Mouse (Mus musculus) intestine, embryonic 14.5 days (tissue): ENCODE data around the gene Crtap. TPM values are rescaled to one million over a fixed set of nuclear protein-coding genes. Genes with fewer than 3 reads are reported as not detected.
A peak's percentile ranks its signal among the peaks of the same experiment; 100 is the strongest.

Source experiments
- ATAC-seq: fragments of 200-750 bp; cut with Nextera tagmentation; replicated peaks from 2 replicates; pipeline ENCODE4 v1.8.0; 2017; ENCODE audit warnings: low read depth, moderate number of reproducible peaks, moderate TSS enrichment, moderate library complexity; ENCODE audit not compliant: low FRiP score, low TSS enrichment
- DNase-seq: peaks from one replicate; pipeline ENCODE4 v3.0.0-alpha.2; 2018; ENCODE audit warnings: low spot score
- H3K27ac ChIP-seq: fragments of 300-500 bp; sonication (generic); 2 replicates; pipeline ENCODE4 v1.5.1; 2014; ENCODE audit warnings: low read depth, mild to moderate bottlenecking, control low read depth
- H3K27me3 ChIP-seq: fragments of 300-500 bp; sonication (generic); replicated peaks from 2 replicates; pipeline ENCODE4 v1.6.1; 2014; ENCODE audit warnings: low read length, control low read depth; ENCODE audit not compliant: control insufficient read depth, insufficient read depth
- H3K36me3 ChIP-seq: fragments of 300-500 bp; sonication (generic); 2 replicates; pipeline ENCODE4 v1.6.1; 2014; ENCODE audit warnings: low read length, control low read depth; ENCODE audit not compliant: control insufficient read depth, insufficient read depth
- H3K4me1 ChIP-seq: fragments of 300-500 bp; sonication (generic); replicated peaks from 2 replicates; pipeline ENCODE4 v1.6.1; 2014; ENCODE audit warnings: low read length, control low read depth, mixed read lengths; ENCODE audit not compliant: control insufficient read depth, insufficient read depth
- H3K4me2 ChIP-seq: fragments of 300-500 bp; sonication (generic); 2 replicates; pipeline ENCODE4 v1.6.1; 2014; ENCODE audit warnings: low read length
- H3K4me3 ChIP-seq: fragments of 300-500 bp; sonication (generic); 2 replicates; pipeline ENCODE4 v1.5.1; 2014; ENCODE audit warnings: low read depth, low read length, control low read depth, mixed read lengths
- H3K9ac ChIP-seq: fragments of 300-500 bp; sonication (generic); 2 replicates; pipeline ENCODE4 v1.6.1; 2014; ENCODE audit warnings: mild to moderate bottlenecking, low read length
- H3K9me3 ChIP-seq: fragments of 300-500 bp; sonication (generic); 2 replicates; pipeline ENCODE4 v1.6.1; 2016; ENCODE audit warnings: low read length, control low read depth; ENCODE audit not compliant: control insufficient read depth
- WGBS: fragments of 180-500 bp; shearing (Covaris S2); extraction: QIAGEN DNeasy Blood & Tissue Kit; methylation state at CpG from one replicate; pipeline ENCODE4 v1.1.7; 2014; 5-methylcytosine and 5-hydroxymethylcytosine counted together
- polyA plus RNA-seq: library from polyadenylated mRNA; unstranded; fragments of >200 nt; fragmentation: Nextera tagmentation; extraction: Ambion mirVana; gene quantifications from 2 replicates; pipeline ENCODE4 v1.2.1, GENCODE M21; 2014

Gene Crtap
- polyA plus RNA-seq, result 124 and 126 TPM in 2 replicates

DNA sequence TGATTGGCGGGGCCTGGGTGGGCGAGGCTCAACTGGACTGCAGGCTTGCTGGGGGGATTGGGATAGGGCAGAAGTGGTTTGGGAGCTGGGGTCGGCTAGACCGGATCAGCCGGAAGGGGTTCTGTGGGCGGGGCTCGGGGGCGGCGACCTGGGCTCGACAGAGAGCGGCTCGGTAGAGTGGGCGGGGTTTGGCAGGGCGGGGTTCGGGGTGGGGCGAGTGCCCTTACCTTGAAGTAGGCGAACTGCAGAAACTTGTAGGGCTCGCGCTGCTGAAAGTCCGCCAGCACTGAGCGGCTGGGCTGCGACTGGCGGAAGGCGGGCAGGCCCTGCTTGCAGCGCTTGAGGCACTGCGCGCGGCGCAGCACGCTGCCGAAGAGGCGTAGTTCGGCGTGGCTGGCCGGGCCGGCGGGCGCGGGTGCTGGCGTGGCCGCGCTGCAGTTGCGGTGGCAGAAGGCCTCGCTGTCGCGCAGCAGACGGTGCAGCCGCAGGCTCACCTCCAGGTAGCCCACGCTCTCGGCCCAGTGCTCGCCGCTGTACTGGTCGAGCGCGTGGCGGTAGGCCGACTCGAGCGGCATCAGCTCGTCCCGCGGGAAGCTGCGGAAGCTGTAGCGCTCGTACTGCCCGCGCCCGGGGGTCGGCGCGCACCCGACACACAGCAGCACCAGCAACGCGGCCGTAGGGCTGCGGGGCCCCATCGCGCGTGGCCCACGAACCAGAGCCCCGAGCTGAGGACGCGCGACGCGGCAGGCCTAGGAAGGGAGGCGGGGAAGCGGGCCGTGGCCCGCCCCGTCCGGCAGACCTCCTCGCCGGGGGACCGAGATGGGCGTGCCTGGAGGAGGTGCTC is at the start of gene Crtap:
Gene Crtap, minus strand, starts transcription at position 771 of the 844 bp plus-strand sequence.
- 1% methylated on average over 94 of the region's 96 CpGs for WGBS

DNA sequence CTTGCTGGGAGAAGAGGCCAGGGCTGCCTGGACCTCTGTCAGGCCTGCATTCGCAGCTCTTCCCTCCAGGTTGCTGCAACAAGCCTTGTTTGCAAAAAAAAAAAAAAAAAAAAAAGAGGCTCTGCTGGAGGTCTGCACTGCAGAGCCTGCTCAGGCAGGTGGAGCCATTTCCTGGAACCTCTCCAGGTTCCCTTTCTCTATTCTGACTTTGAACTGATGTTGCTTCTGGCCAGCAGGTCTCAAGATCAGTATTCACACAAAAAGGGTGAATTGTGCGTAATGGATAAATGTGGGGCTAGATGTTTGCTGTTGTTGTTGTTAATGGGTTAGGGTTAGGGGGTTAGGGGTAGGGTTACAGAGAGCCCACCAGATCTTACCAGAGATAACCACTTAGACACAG is 45.2 kb upstream of the Crtap start:
- Histone ChIP-seq H3K9me3 (0 out of 2 replicates have a peak, but pooled peaks cover 2% of the 10 kb centered on the region), H3K4me3 (no peak overlapping the region), H3K36me3 (peaks cover 21% of the 10 kb centered on the region), H3K27ac (no peak overlapping the region), H3K4me1 (no peaks in the 10 kb centered on the region), H3K4me2 (no peak overlapping the region), H3K9ac (no peak overlapping the region), H3K27me3 (no peaks in the 10 kb centered on the region)
- ATAC-seq (no peak), DNase-seq (no peak)
- 64% methylated on average over 2 of the region's 2 CpGs for WGBS

More for the DNA sequence above, at the start of gene Crtap:
- Histone ChIP-seq H3K4me2 (peak within 1 kb of the TSS; percentile 70), H3K27ac (peak within 1 kb of the TSS; percentile 86), H3K4me3 (peak within 1 kb of the TSS; percentile 83), H3K36me3 (peaks cover 8% of the 10 kb centered on the region; the same call in 1 of the 2 replicates), H3K4me1 (peaks cover 15% of the 10 kb centered on the region; the same call in 1 of the 2 replicates), H3K27me3 (no peaks in the 10 kb centered on the region), H3K9me3 (no peaks in the 10 kb centered on the region), H3K9ac (peak within 1 kb of the TSS; percentile 80)
- ATAC-seq, result peak; percentile 84
- DNase-seq, result peak; percentile 86

- WGBS, result 88% methylated on average over 12 of the region's 12 CpGs
Measured at GRCm38 (mm10) chr9:114428103-114428834, 37.8 kb upstream of the Crtap start.

GRCm38 (mm10) chr9:114427425-114427824 is 37.0 kb upstream of the Crtap start:
- no peak for DNase-seq
- Histone ChIP-seq H3K27me3 (no peaks in the 10 kb centered on the region), H3K27ac (no peak overlapping the region), H3K9ac (no peak overlapping the region), H3K4me1 (no peaks in the 10 kb centered on the region), H3K36me3 (peaks cover 34% of the 10 kb centered on the region), H3K9me3 (no peaks in the 10 kb centered on the region), H3K4me3 (no peak overlapping the region), H3K4me2 (no peak overlapping the region)
- no peak for ATAC-seq
- 91% methylated on average over 8 of the region's 8 CpGs for WGBS

More at GRCm38 (mm10) chr9:114428103-114428834, 37.8 kb upstream of the Crtap start:
- Histone ChIP-seq H3K36me3 (peaks cover 35% of the 10 kb centered on the region), H3K4me3 (no peak overlapping the region), H3K27ac (no peak overlapping the region), H3K9ac (no peak overlapping the region), H3K27me3 (no peaks in the 10 kb centered on the region), H3K4me2 (no peak overlapping the region), H3K9me3 (no peaks in the 10 kb centered on the region), H3K4me1 (no peaks in the 10 kb centered on the region)
- DNase-seq (no peak), ATAC-seq (no peak)

DNA sequence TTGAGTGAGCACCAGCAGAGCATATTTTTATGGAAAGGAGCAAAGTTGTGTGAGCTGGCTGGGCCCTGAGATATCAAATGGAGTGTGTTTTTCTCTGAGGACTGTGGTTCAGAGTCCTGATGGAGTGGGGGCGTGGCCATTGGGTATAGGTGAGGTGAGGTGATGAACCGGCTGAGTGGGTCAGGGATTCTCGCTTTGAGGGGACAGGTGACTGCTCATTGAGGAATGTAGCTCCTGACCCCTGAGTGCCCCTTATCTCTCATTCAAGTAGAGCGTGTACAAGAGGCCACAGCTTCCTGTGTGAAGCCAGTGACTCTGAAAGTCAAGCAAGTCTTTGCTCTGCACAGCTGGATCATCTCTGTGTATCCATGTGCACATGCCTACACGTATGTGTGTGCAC is 35.7 kb upstream of the Crtap start:
- no peaks in the 10 kb centered on the region for H3K27me3 ChIP-seq
- H3K4me3 ChIP-seq, result no peak overlapping the region
- H3K4me1 ChIP-seq, result no peaks in the 10 kb centered on the region
- WGBS, result 75% methylated on average over 5 of the region's 5 CpGs
- DNase-seq, result no peak
- H3K9me3 ChIP-seq, result no peaks in the 10 kb centered on the region
- no peak overlapping the region for H3K4me2 ChIP-seq
- no peak overlapping the region for H3K9ac ChIP-seq
- ATAC-seq, result no peak
- peaks cover 32% of the 10 kb centered on the region for H3K36me3 ChIP-seq
- H3K27ac ChIP-seq, result no peak overlapping the region

DNA sequence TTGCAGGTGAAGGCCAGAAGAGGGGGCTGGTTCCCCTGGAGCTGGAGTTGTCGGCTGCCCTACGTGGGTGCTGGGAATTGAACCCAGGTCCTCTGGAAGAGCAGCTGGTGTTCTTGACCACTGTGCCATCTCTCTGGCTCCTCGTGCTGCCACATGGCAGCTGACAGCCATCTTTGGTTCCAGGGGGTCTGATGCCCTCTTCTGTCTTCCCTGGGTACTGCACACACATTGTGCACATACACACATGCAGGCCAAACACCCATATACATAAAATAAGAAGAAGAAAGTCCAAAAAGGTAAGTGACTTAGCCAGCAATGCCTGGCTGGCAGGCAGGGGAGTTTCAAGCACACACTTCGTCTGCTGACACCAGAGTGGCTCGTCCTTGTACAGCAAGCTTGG is 35.1 kb upstream of the Crtap start:
- Histone ChIP-seq H3K36me3 (peaks cover 27% of the 10 kb centered on the region), H3K27me3 (no peaks in the 10 kb centered on the region), H3K9ac (no peak overlapping the region), H3K9me3 (no peaks in the 10 kb centered on the region), H3K4me1 (no peaks in the 10 kb centered on the region), H3K4me3 (no peak overlapping the region), H3K27ac (no peak overlapping the region), H3K4me2 (no peak overlapping the region)
- DNase-seq (no peak), ATAC-seq (no peak)
- WGBS, result 91% methylated on average over 5 of the region's 5 CpGs

DNA sequence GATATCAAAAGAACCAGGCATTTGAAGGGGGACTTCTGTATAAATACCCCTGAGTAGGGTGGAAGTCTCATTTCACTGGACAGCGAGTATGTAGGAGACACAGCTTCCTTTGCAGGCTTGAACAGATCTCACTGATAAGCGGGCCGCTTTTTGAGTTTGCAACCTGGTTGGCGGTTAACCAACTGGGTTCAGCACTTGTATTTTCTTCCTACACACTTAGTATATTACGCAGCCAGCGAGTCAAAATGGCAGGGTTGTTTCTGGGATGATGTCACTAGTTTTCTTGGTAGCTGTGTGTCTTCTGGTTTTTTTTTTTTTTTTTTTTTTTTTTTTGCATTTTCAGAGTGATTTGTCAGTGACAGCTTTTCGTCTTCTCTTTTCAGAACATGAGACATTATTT is 31.3 kb upstream of the Crtap start:
- ATAC-seq (no peak), DNase-seq (no peak)
- 87% methylated on average over 7 of the region's 7 CpGs for WGBS

GRCm38 (mm10) chr9:114421045-114421444 is 30.6 kb upstream of the Crtap start:
- ATAC-seq (no peak), DNase-seq (no peak)
- H3K36me3 ChIP-seq, result peaks cover 14% of the 10 kb centered on the region
- WGBS, result 76% methylated on average over 3 of the region's 3 CpGs
- H3K4me2 ChIP-seq, result no peak overlapping the region
- no peaks in the 10 kb centered on the region for H3K27me3 ChIP-seq
- H3K9me3 ChIP-seq, result no peaks in the 10 kb centered on the region
- no peak overlapping the region for H3K4me3 ChIP-seq
- no peaks in the 10 kb centered on the region for H3K4me1 ChIP-seq
- H3K9ac ChIP-seq, result no peak overlapping the region
- no peak overlapping the region for H3K27ac ChIP-seq

More for the DNA sequence above, 31.3 kb upstream of the Crtap start:
- no peaks in the 10 kb centered on the region for H3K9me3 ChIP-seq
- H3K27me3 ChIP-seq, result no peaks in the 10 kb centered on the region
- no peaks in the 10 kb centered on the region for H3K4me1 ChIP-seq
- no peak overlapping the region for H3K27ac ChIP-seq
- no peak overlapping the region for H3K4me3 ChIP-seq
- H3K9ac ChIP-seq, result no peak overlapping the region
- H3K36me3 ChIP-seq, result peaks cover 17% of the 10 kb centered on the region
- H3K4me2 ChIP-seq, result no peak overlapping the region
